Mouse (Mus musculus): ENCODE measurements around the gene Gje1. TPM values are rescaled to one million over a fixed set of nuclear protein-coding genes. Genes with fewer than 3 reads are reported as not detected.
A peak's percentile ranks its signal among the peaks of the same experiment; 100 is the strongest.

Gje1 gene
- polyA plus RNA-seq, 1 experiment from 2014 or later = not detected

DNA sequence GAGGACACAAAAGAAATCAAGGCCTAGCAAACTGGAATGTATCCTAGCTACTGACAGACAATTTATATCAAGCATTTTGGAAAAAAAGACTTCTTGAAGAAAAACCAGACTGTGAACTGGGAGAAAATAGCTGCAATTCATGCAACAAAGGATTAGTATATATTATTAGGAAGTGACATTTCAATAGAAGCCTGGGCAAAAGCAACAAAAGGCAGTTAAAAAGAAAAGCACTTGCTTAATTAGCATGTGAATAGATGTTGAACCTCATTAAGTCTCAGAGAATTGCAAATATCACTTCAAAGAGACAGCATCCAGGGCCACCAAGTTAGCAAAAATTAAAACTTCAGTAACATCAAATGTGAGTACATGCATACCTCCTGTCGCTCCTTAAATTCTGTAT, 14.8 kb downstream of the Gje1 start:
- peak; percentile 26 for ATAC-seq (ENCODE audit: insufficient read depth, low FRiP score, low TSS enrichment)
- 37% methylated on average over 1 of the region's 1 CpGs for WGBS
- no peak overlapping the region; the same call in 1 of the 2 replicates for H3K9ac ChIP-seq (ENCODE audit: low read length)
- peaks cover 4% of the 10 kb centered on the region; the same call in 1 of the 2 replicates for H3K4me1 ChIP-seq (ENCODE audit: control insufficient read depth, insufficient read depth, low read length)
- DNase-seq (ENCODE audit: low spot score) = peak; percentile 20
- no peaks in the 10 kb centered on the region for H3K9me3 ChIP-seq (ENCODE audit: control insufficient read depth, low read length)
- H3K27me3 ChIP-seq (ENCODE audit: control insufficient read depth, insufficient read depth, low read length) = no peaks in the 10 kb centered on the region
- no peaks in the 10 kb centered on the region for H3K36me3 ChIP-seq (ENCODE audit: control insufficient read depth, insufficient read depth, low read length)
- H3K4me2 ChIP-seq (ENCODE audit: low read depth) = peak overlapping the region; percentile 58
- H3K4me3 ChIP-seq (ENCODE audit: low read depth, low read length) = 0 out of 2 replicates have a peak overlapping the region, but pooled peaks have one; percentile 79
- H3K27ac ChIP-seq (ENCODE audit: low read depth, low read length) = peak overlapping the region; percentile 24

DNA sequence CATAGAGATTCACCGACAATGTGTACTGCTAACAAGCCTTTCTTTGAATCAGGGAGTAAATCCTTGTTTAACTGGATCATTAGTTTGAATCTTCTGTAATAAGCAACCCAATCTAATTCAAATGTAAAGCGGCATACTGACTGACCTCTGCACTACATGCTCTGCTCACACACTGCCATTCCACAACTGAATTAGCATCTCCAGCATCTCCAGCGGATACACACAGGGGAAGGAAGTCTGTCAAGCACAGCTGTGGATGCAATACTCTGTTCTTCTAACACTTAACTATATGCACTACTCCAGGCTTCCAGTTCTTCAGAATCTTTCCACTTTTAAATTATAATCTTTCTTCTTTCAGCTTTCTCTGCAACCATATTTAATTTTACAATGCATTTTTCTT, 27.7 kb downstream of the Gje1 start:
- DNase-seq (ENCODE audit: low spot score) = no peak

DNA sequence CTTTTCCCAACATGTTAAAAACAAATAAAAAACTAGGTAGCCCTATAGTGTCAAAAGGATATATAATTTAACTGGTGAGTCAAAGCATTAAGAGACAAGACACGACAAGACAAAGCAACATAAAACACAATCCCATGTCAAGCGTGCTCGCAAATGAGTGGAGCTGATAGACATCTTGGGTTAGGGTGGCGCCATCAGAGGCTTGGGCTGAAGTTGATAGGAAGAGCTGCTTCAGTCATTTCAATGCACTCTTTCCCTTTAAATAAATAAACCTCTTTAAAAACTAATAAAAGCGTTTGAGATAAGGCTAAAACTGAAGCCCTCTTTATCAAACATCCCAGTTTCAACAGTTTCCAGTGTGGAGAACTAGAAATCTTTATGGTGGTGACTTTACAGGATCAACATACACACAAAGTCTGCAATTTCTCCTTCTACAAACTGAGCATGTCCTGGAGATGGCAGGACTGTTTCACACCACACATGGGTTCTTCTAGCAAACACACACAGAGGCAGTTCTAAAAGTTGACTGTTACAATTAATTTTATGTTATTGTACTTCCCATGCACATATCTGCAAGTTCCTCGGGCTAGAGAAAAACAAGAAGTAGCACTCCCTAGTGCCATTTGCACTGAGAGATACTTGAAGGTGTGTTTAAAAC, 29.1 kb downstream of the Gje1 start:
- DNase-seq (ENCODE audit: low spot score) = no peak
- H3K4me1 ChIP-seq (ENCODE audit: control insufficient read depth, insufficient read depth, low read length) = no peaks in the 10 kb centered on the region
- no peak overlapping the region for H3K4me3 ChIP-seq (ENCODE audit: low read depth, low read length)
- WGBS = 91% methylated on average over 6 of the region's 6 CpGs
- H3K27ac ChIP-seq (ENCODE audit: low read depth, low read length) = no peak overlapping the region
- no peak overlapping the region for H3K4me2 ChIP-seq (ENCODE audit: low read depth)
- H3K9ac ChIP-seq (ENCODE audit: low read length) = no peak overlapping the region
- H3K27me3 ChIP-seq (ENCODE audit: control insufficient read depth, insufficient read depth, low read length) = no peaks in the 10 kb centered on the region
- ATAC-seq (ENCODE audit: insufficient read depth, low FRiP score, low TSS enrichment) = no peak
- no peaks in the 10 kb centered on the region for H3K36me3 ChIP-seq (ENCODE audit: control insufficient read depth, insufficient read depth, low read length)
- H3K9me3 ChIP-seq (ENCODE audit: control insufficient read depth, low read length) = no peaks in the 10 kb centered on the region

More for the DNA sequence above, 27.7 kb downstream of the Gje1 start:
- H3K36me3 ChIP-seq (ENCODE audit: control insufficient read depth, insufficient read depth, low read length) = no peaks in the 10 kb centered on the region
- no peak for ATAC-seq (ENCODE audit: insufficient read depth, low FRiP score, low TSS enrichment)
- H3K4me1 ChIP-seq (ENCODE audit: control insufficient read depth, insufficient read depth, low read length) = no peaks in the 10 kb centered on the region
- WGBS = 83% methylated on average over 3 of the region's 3 CpGs
- H3K4me3 ChIP-seq (ENCODE audit: low read depth, low read length) = no peak overlapping the region
- no peak overlapping the region for H3K9ac ChIP-seq (ENCODE audit: low read length)
- H3K27me3 ChIP-seq (ENCODE audit: control insufficient read depth, insufficient read depth, low read length) = no peaks in the 10 kb centered on the region
- no peak overlapping the region for H3K27ac ChIP-seq (ENCODE audit: low read depth, low read length)
- H3K9me3 ChIP-seq (ENCODE audit: control insufficient read depth, low read length) = no peaks in the 10 kb centered on the region
- no peak overlapping the region for H3K4me2 ChIP-seq (ENCODE audit: low read depth)

DNA sequence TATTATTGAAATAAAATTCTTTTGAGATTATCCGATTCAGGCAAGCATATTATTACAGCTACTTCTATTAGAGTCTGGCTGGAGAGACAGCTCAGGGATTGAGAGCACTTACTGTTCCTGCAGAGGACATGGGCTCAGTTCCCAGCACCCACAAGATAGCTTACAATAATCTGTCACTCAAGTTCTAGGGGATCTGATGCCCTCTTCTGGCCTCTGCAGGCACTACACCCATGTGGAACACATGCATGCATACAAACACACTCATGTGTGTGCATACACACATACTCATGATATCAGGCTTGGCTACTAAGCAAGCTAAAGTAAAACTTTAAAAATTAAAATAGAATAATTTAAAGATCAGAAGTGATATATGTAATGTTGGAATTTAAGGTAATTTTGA, 32.4 kb downstream of the Gje1 start:
- Histone ChIP-seq H3K27me3 (ENCODE audit: control insufficient read depth, insufficient read depth, low read length) (no peaks in the 10 kb centered on the region), H3K36me3 (ENCODE audit: control insufficient read depth, insufficient read depth, low read length) (no peaks in the 10 kb centered on the region), H3K9ac (ENCODE audit: low read length) (no peak overlapping the region), H3K4me1 (ENCODE audit: control insufficient read depth, insufficient read depth, low read length) (no peaks in the 10 kb centered on the region), H3K27ac (ENCODE audit: low read depth, low read length) (no peak overlapping the region), H3K4me2 (ENCODE audit: low read depth) (no peak overlapping the region), H3K9me3 (ENCODE audit: control insufficient read depth, low read length) (no peaks in the 10 kb centered on the region), H3K4me3 (ENCODE audit: low read depth, low read length) (no peak overlapping the region)
- ATAC-seq (ENCODE audit: insufficient read depth, low FRiP score, low TSS enrichment) (no peak), DNase-seq (ENCODE audit: low spot score) (no peak)
- 100% methylated on average over 1 of the region's 1 CpGs for WGBS

DNA sequence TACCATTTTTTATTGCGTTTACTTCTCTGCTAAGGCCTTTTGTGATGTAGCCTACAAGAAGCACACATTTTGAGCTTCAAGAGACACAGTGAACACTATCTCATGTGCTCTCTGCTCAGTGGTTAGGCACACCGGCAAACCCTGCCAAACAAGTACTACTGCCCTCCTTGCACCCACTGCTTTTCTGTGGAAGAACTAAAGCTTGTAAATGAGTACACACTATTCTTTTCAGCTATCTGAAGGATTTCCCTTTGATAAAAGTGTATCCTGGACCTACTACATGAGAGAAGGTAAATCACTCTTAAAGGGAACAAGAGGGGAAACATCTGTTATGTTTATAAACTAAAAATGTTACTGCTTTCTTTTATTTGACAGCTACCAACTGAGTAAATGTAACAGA, 51.9 kb downstream of the Gje1 start:
- H3K36me3 ChIP-seq (ENCODE audit: control insufficient read depth, insufficient read depth, low read length) = no peaks in the 10 kb centered on the region; the same call in 1 of the 2 replicates
- WGBS = 95% methylated on average over 2 of the region's 2 CpGs

More for the DNA sequence above, 51.9 kb downstream of the Gje1 start:
- ATAC-seq (ENCODE audit: insufficient read depth, low FRiP score, low TSS enrichment) = no peak
- Histone ChIP-seq H3K27ac (ENCODE audit: low read depth, low read length) (no peak overlapping the region), H3K4me1 (ENCODE audit: control insufficient read depth, insufficient read depth, low read length) (no peaks in the 10 kb centered on the region), H3K4me2 (ENCODE audit: low read depth) (no peak overlapping the region), H3K27me3 (ENCODE audit: control insufficient read depth, insufficient read depth, low read length) (no peaks in the 10 kb centered on the region), H3K9me3 (ENCODE audit: control insufficient read depth, low read length) (no peaks in the 10 kb centered on the region), H3K4me3 (ENCODE audit: low read depth, low read length) (no peak overlapping the region), H3K9ac (ENCODE audit: low read length) (no peak overlapping the region)
- no peak for DNase-seq (ENCODE audit: low spot score)

Other genes starting within 250 kb of the Gje1 start
- 6.2 and 8.1 TPM in 2 replicates for gene Adgrg6, start 172.6 kb downstream of the Gje1 start, polyA plus RNA-seq (2014; fragmentation: Nextera tagmentation; extraction: Ambion mirVana)
- 212 and 214 TPM in 2 replicates for gene Vta1, start 12.7 kb downstream of the Gje1 start, polyA plus RNA-seq (2014; fragmentation: Nextera tagmentation; extraction: Ambion mirVana)
- 0.52 and 1.3 TPM in 2 replicates for gene Nmbr, start 12.6 kb downstream of the Gje1 start, polyA plus RNA-seq (2014; fragmentation: Nextera tagmentation; extraction: Ambion mirVana)